Mouse (Mus musculus) bone marrow macrophage, adult 2 months (primary cell): ENCODE data around the gene Rpgrip1l. TPM values are rescaled to one million over a fixed set of nuclear protein-coding genes. Genes with fewer than 3 reads are reported as not detected.

Source experiments
- H3K27ac ChIP-seq: 2 replicates; pipeline ENCODE4 v1.5.1; 2012; ENCODE audit warnings: low read depth, low read length; ENCODE audit not compliant: insufficient read depth
- H3K4me1 ChIP-seq: 2 replicates; pipeline ENCODE4 v1.6.1; 2012; ENCODE audit warnings: low read length; ENCODE audit not compliant: control insufficient read depth, insufficient read depth
- H3K4me3 ChIP-seq: 2 replicates; pipeline ENCODE4 v1.5.1; 2012; ENCODE audit warnings: mild to moderate bottlenecking, low read length, moderate library complexity; ENCODE audit not compliant: insufficient read depth
- CTCF ChIP-seq: IDR thresholded peaks from 2 replicates; pipeline ENCODE4 v1.5.1; 2012; ENCODE audit warnings: low read depth, mild to moderate bottlenecking, low read length, moderate library complexity
- POLR2A ChIP-seq: IDR thresholded peaks from 2 replicates; pipeline ENCODE4 v1.6.1; 2012; ENCODE audit warnings: mild to moderate bottlenecking, low read depth, low read length, borderline replicate concordance
- polyA plus RNA-seq: library from polyadenylated mRNA; stranded (reverse); fragments of >200 nt; gene quantifications from 2 replicates; pipeline ENCODE4 v1.2.4, GENCODE M21; 2012; ENCODE audit not compliant: missing spikeins, insufficient read depth, insufficient read length

The Rpgrip1l gene
- polyA plus RNA-seq, 1 experiment: 3.7 TPM

DNA sequence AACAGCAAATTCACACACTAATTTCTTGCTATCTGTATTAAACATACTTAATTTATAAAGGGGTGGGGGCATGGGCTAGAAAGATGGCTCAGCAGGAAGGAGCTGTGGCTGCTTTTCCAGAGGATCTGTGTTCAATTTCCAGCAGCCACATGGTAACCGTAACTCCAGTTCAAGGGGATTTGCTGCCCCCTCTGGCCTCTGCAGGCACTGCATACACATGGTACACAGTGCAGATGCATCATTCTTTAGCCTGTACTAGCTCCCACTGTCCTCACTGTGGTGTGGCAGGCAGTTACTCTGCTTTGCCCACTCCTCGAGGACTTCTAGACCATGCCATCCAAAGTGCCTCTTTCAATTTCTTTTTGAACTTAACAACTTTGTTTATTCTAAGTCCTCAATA, 36.7 kb downstream of the Rpgrip1l start:
- H3K27ac ChIP-seq: no peak overlapping the region
- H3K4me1 ChIP-seq: no peaks in the 10 kb centered on the region
- TF ChIP-seq CTCF (no peak), POLR2A (no peak)
- H3K4me3 ChIP-seq: no peak overlapping the region

DNA sequence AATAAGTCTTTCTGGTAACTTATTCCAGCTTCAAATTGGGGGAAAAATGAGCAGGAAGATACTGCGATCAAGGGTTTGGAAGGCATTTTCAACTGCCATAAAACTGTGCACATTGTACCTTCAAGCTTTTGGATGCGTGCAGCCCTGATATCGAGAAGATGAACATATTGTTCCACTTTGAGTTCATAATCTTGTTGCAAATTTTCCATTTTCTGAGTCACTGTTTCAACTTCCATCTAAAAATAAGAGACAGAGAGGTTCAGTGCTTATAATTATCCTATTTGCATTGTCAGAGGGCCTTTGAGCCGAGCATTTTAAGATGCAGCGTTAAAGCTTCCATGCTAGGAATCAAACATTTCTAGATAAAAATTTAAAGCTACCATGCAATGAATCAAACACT, 39.6 kb downstream of the Rpgrip1l start:
- no peak overlapping the region for H3K4me3 ChIP-seq
- TF ChIP-seq POLR2A: no peak
- TF ChIP-seq CTCF: no peak
- no peak overlapping the region for H3K27ac ChIP-seq
- no peaks in the 10 kb centered on the region for H3K4me1 ChIP-seq

GRCm38 (mm10) chr8:91269374-91269958, 43.6 kb downstream of the Rpgrip1l start:
- TF ChIP-seq CTCF: no peak
- TF ChIP-seq POLR2A: no peak
- Histone ChIP-seq H3K4me3 (no peak overlapping the region), H3K27ac (no peak overlapping the region), H3K4me1 (no peaks in the 10 kb centered on the region)

DNA sequence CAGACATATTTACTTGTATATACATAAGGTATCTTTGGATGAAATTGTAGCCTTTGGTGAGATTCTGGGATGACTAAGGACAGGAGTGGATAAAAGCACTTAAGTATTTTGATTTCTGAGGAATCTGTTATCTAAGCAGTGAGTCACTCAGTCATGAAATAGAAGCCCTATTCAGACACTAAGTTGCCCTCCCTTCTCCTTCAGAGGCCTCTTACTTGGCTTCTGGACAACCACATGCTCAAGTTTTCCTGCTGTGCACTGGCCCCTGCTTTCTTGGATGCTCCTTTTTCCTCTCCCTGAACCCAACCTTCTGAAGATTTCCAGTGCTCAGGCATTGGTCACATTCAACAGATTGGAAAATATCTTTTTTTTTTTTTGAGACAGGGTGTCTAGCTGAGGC, 48.5 kb downstream of the Rpgrip1l start:
- no peaks in the 10 kb centered on the region for H3K4me1 ChIP-seq
- H3K4me3 ChIP-seq: no peak overlapping the region
- H3K27ac ChIP-seq: no peak overlapping the region
- TF ChIP-seq POLR2A (no peak), CTCF (no peak)

- no peak overlapping the region for H3K27ac ChIP-seq
- no peak overlapping the region for H3K4me3 ChIP-seq
- TF ChIP-seq POLR2A (no peak), CTCF (no peak)
- no peaks in the 10 kb centered on the region for H3K4me1 ChIP-seq
Observed at GRCm38 (mm10) chr8:91263939-91264338, 49.1 kb downstream of the Rpgrip1l start.

DNA sequence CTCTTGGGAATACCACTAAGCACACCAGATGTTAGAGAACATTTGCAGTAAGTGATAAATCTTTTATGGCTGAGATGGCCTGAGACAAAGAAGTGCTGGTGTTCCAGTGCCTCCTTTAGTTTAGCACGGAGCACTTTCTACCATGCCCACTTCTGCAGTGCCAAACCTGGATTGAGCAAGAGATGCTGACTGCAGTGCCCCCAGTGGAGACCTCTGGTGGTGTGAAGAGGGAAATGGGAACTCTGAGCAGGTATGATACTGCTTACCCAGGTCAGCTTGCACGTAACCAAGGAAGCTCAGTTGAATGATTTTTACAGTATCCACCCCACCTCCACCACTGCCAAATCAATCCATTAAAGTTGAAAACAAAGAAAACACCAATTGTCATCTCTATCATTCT, 51.5 kb downstream of the Rpgrip1l start:
- Histone ChIP-seq H3K4me1 (no peaks in the 10 kb centered on the region), H3K4me3 (no peak overlapping the region), H3K27ac (no peak overlapping the region)
- TF ChIP-seq POLR2A (no peak), CTCF (no peak)

DNA sequence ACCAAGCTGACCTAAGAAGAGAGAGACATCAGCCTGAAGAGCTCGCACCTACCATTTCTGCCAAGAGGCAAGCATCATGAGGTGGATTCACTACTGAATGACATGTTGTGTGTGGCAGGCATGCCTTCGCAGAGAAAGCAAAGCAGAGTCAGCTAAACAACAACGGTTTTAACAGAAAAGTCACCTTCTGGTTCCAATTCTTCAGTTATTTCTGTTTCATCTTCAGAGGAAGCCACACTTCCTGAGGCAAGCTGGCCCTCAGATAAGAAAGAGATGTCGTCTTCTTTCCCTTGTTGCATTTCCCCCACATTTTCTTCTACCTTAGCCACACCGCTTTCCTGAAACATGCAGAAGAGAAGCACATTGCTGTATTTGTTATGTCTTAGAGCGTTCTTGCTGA, 62.1 kb downstream of the Rpgrip1l start:
- no peaks in the 10 kb centered on the region for H3K4me1 ChIP-seq
- TF ChIP-seq CTCF: no peak
- no peak for TF ChIP-seq POLR2A
- no peak overlapping the region for H3K4me3 ChIP-seq
- no peak overlapping the region for H3K27ac ChIP-seq

DNA sequence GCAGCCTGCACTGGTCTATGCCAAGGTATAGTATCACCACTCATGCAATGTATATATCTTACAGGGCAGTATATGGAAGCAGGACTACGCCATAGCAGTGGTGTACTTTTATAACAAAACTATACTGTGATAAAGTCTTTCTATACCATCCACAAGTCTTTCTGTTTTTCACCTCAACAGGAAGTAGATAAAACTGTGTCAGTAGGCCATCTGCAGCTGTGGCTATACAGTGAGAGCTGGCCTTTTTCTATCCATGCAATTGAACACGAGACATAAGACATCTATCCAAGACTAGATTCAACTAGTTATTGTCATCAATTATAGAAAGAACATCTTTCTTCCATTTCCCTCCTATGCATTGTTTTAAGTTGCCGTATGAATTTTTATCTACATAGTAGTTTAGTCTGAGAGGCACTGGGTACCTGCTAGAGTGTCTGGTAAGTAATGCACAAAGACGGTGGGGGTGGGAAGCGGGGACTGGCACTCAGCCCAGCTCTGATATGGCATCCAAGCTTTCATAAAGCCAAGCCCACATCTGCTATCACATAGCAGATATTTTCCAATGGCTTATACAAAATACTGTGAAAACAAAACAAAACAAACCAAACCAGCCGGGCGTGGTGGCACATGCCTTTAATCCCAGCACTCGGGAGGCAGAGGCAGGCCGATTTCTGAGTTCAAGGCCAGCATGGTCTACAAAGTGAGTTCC, 63.1 kb downstream of the Rpgrip1l start:
- TF ChIP-seq CTCF (no peak), POLR2A (no peak)
- H3K27ac ChIP-seq: no peak overlapping the region

GRCm38 (mm10) chr8:91245821-91246454, 67.1 kb downstream of the Rpgrip1l start:
- no peak overlapping the region for H3K27ac ChIP-seq
- H3K4me3 ChIP-seq: no peak overlapping the region
- H3K4me1 ChIP-seq: no peaks in the 10 kb centered on the region
- TF ChIP-seq POLR2A: no peak

More for the DNA sequence above, 63.1 kb downstream of the Rpgrip1l start:
- Histone ChIP-seq H3K4me1 (no peaks in the 10 kb centered on the region), H3K4me3 (no peak overlapping the region)

GRCm38 (mm10) chr8:91242721-91243120, 70.3 kb downstream of the Rpgrip1l start:
- Histone ChIP-seq H3K4me1 (no peaks in the 10 kb centered on the region), H3K27ac (no peak overlapping the region), H3K4me3 (no peak overlapping the region)
- TF ChIP-seq POLR2A: no peak
- TF ChIP-seq CTCF: no peak
